Mouse (Mus musculus) lung, adult 2 months (tissue): ENCODE measurements at regions not wholly inside any gene's neighbourhood (a gene's known extent, or its start where the extent isn't known, plus 50 kb on each side); places are given as distances from the start of the nearest gene placed in this dataset.

Source experiments
- CTCF ChIP-seq: fragments of 200-500 bp; IDR thresholded peaks from 2 replicates; pipeline ENCODE4 v1.5.1; 2011; ENCODE audit warnings: mild to moderate bottlenecking, low read length, control low read depth; ENCODE audit not compliant: insufficient read depth
- POLR2A ChIP-seq: fragments of 200-500 bp; IDR thresholded peaks from 2 replicates; pipeline ENCODE4 v1.6.1; 2011; ENCODE audit warnings: low read depth, mild to moderate bottlenecking, control low read depth, low read length, borderline replicate concordance; ENCODE audit errors: extremely low read depth

DNA sequence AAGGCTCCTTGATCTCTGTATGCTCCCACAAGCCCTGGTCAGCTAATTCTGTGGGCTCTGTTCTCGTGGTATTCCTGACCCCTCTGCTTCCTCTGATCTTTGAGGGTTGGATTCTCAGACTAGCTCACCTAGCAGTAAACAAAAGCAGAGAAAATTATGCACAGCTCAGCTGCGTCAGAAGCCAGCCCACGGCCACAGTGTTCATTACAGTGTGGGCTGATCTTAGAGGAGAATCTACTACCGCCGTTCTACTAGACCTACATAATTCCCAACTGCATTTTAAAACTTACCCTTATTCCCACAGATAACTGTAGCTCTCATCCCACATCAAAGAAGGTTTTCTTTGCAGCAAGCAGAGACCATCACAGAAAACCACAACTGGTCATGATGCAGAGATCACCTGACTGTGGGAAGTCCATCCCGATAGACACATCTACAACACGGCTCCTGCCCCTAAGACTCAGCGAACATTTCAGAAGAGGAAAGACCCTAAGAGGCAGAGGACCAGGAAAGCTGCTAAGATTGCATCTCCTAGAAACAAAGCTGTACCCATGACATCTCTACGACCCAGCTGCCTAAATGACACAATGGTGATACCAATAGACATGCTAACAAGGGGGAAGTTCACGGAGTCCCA, 49.8 kb upstream of the Ralgps2 start:
- TF ChIP-seq CTCF (no peak), POLR2A (no peak)
